Mouse (Mus musculus) CD4-positive helper T cell, adult 2 months (primary cell): Measurements from ENCODE around the gene Ppp4r4.
A peak's percentile ranks its signal among the peaks of the same experiment; 100 is the strongest.
"Not testable (repeated sequence)": the region's sequence is repeated elsewhere in the genome, so short reads cannot be mapped to it uniquely, and the experiment has no call there.

ENCODE experiments used
- DNase-seq: peaks from one replicate; pipeline ENCODE4 v3.0.0-alpha.2; 2012; ENCODE audit warnings: low read depth, missing footprints, low spot score

Gene Ppp4r4

DNA sequence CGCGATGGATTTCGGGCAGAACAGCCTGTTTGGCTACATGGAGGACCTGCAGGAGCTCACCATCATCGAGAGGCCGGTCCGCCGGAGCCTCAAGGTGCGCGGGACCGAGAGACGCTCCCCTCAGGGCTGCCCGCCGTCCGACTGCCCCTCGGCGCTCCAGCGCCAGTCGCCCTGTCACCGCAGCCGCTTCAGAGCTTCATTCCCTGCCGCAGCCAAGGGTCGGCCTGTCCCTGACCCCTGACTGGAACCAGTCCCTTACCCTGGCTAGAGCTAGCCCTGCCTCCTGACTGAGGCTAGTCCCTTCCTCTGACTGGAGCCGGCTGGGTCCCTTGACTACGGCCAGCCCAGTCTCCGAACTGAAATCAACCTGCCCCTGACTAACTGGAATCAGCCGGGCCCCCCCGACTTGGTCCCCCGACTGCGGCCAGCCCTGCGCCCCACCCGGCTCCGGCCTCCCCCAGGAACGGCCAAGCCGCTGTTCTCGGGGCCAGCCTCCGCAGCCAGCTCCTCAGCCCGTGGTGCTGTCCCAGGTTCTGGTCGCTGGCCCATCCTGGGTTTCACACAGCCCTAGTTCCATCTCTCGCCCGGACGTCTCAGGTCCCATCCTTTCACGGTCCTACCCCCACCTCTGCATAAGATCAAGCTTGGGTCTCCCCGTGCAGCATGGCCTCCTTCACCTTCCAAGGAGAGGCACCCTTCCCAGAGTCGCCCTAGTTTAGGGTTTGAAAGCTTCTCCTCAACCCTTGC, 739 bp downstream of the Ppp4r4 start:
- DNase-seq: peak; percentile 26

DNA sequence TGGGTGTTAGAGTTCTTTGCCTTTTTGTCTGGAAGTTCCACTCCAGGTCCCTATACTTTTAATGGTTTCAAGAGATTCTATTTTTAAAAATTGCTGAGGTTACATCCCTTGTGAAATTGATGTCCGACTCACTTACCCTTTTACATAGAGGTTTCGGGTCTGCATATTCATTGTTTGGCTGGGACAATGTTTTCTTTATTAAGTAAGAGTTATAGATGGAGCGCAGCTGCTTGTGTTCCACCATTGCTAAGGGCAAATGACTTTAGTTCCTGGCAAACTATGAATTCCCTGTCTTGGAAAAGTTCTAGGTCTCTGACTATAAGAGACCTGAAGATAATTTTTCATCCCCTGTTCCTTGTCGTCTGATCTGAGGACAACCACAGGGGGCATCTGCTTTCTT, 8.3 kb downstream of the Ppp4r4 start:
- no peak for DNase-seq

DNA sequence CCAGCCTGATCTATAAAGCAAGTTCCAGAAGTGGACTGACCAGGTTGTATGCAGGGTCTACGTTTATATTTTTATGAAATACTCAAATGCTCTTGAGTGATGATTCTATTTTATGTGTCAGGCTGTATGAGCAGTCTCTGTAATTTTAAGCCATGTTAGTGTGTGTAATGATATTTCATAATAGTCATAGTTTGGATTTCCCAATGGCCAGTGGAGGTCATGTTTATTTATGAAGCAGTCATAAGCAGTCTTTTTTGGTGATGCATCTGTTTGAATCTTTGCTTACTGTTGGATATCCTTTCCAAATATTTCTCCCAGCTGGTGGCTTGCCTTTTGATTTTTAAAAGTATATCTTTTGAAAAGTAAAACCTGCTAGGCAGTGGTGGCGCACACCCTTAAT, 11.3 kb downstream of the Ppp4r4 start:
- DNase-seq: no peak

DNA sequence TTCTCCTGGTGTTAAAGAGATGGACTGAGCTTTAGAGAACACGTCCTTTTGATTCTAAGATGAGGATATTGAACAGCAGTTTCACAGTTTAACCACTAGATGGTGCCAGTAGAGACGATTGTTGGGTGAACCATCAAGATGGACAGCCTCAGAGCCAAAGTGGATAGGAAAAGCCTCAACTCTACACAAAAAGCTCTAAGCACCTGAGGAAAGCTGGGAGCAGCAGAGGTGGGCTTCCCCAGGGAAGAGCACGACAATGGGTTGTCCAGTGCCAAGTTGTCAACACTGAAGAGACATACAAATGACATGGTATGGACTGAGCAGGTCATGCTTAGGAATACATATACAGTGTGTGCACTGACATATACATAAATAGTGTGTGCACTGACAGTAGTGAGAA, 12.1 kb downstream of the Ppp4r4 start:
- peak; percentile 51 for DNase-seq

DNA sequence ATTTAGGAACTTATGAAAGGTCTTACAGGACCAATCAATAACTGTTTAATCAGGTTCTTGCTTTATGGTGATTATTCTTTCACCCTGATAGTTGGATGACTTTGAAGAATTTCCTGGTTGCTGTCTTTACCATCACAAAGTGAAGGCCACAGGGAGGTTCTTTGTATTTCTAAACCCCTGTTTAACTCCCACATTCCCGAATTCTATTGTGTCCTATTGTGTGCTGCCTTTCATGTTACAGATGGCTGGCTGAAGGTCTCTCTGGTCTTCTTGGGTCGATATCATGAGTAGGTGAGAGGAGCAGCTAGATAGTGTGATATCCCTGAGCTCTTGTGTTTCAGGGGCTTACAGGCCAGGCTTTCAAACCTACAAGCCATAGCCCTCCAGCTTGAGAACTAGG, 15.4 kb downstream of the Ppp4r4 start:
- DNase-seq: no peak

DNA sequence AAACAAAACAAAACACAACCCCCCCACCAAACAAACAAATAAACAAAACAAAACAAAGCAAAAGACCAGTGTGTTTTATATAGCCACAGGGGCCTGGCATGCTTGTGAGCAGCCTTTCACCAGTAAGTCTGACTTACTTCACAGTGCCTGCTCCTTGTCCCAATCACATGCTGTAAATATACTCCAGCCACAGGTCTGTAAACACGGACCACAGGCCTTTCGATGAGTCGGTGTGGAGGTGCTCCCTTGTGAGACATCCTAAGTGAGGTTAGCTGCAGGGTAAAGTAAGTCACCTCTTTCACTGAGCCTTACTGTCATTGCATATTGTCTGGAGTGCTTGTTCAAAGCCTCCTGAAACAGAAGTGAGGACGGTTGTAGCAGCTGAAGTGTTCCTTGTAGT, 16.4 kb downstream of the Ppp4r4 start:
- DNase-seq: peak; percentile 15

DNA sequence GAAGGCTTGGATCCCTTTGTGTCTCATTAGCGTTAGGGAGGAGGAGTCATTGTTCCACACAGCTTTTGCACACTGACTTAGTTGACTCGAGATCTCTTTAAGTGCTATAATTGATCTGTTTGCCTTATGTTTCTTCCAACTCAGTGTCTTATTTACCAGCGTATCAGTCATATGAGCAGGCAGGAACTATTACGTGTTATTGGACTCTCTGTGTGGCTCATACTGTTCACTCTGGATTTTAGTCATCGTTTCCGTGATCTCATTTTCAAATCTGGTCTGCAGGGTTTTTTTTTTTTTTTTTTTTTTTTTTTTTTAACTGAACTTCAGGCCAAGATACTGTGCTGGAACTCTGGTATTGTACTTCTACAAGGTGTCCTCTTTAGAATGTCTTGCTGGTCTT, 18.0 kb downstream of the Ppp4r4 start:
- DNase-seq: peak; percentile 83

DNA sequence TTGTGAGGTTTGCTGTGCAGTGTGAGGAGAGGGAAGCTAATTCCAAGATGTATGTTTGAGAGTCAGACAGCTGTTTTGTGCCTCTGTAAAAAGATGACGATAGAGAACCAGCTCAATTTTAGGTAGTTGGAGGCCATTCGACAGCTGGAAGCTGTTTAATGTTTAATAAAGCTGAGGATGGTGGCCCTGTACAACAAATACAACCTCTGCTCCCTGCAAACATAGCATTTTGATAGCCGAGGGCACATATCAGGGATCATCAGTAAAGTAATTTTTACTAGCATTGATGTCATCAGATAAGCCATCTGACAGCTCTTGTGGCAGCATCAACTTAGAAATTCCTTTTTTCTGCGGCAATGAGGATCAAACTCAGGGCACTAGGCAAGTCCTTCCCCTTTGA, 19.3 kb downstream of the Ppp4r4 start:
- DNase-seq: no peak

DNA sequence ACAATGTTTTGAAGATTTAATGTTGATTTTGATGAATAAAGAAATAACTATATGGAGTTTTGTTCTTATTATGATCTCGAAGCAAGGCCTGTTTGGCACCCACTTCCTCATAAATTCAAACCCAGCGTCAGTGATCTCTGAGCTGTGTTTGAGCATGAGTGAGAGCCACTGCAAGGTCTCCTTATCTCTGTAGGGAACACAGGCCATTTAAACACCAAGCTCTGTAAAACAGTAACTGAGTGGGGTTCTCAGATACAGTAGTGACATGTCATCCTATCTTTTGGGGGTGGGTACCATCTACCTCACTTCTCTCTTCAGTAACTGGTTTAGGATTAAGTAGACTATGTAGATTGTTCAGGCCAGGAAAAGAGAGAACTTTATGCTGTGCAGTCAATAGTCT, 20.4 kb downstream of the Ppp4r4 start:
- DNase-seq: no peak

DNA sequence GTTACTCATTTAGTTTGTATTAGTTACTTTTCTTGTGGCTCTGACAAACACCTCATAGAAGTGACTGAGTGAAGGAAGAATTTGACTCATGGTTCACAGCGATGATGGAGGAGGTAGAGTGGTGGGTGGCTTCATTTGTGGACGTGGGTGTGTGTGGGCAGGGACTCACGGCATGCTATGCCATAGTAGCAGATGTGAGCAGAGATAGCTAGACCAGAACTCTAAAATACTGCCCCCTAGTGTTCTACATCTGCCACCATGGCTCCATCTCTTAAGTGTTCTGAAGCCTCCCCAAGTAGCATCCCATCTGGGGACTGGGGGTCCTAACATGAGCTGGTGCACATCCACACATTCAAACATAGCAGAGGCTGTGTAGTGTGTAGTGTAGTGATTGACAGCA, 21.4 kb downstream of the Ppp4r4 start:
- DNase-seq: peak; percentile 52

DNA sequence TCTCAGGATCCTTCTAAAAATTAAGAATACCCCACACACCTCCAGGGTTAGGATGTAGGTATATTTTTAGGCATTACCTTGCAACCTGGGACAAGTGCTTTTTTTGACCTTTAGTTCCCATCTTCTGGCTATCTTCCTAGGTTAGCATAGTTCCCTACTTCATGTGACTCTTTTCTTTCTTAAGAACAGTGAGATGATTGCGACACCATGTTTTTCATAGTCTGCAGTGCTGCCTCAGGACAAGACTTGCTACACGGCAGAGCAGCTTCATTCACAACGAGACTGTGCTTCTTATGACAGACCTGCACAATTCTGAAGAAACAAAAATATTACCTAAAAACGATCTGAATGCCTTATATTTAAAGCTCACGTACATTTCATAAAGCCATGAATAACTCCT, 24.8 kb downstream of the Ppp4r4 start:
- DNase-seq: no peak

DNA sequence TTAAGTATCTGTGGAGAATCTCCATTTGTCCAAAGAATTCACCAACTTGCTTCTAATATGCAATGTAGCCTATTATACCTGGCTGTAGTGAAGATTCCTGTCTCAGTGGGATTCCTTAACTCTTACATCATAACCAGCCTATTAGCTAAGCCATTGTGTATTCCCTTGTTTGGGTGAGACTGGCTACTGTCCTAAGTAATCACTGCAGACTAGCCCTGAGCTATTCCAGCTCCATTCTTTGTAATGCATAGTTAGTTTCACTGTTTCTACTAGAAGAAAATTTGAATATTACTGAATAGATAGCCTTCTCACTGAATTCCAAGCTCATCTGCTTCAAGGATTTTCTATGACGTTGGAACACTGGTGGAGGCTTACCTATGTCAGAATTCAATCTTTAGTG, 32.6 kb downstream of the Ppp4r4 start:
- no peak for DNase-seq

DNA sequence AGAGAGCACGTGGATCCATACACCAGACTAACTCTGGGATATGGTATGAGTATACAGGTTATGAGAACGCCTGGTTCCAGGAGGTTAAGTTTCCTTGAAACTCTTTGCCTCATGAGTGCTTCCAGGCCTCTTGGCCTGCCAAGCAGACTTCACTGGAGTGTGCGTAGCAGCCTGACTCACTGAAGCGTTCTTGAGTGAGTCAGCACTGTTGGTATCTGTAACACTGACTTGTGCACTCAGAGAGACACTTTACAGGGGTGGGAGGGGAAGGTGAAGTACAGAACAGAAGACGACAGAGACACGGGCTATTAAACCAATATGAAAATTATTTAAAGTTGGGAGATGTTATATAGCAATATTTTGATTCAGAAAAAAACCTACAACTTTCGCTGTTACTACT, 33.1 kb downstream of the Ppp4r4 start:
- no peak for DNase-seq

DNA sequence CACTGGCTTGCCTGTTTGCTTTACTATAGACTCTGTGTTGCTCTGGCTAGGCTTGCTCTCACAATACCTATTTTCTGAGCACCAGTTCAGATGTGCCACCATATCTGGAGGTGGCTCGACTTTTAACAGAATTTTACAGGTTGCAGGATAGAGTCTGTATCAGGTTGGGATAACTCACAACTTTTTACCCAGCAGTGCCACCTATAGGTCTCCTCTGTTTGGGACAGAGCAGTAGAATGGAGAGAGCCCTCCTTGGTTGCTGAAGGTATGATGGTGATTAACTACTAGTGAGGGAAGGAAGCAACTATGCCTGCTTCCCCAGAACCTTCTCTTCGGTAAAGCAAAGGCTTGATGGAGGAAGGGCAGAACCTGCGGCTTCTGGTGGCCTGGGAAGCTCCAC, 35.0 kb downstream of the Ppp4r4 start:
- no peak for DNase-seq

DNA sequence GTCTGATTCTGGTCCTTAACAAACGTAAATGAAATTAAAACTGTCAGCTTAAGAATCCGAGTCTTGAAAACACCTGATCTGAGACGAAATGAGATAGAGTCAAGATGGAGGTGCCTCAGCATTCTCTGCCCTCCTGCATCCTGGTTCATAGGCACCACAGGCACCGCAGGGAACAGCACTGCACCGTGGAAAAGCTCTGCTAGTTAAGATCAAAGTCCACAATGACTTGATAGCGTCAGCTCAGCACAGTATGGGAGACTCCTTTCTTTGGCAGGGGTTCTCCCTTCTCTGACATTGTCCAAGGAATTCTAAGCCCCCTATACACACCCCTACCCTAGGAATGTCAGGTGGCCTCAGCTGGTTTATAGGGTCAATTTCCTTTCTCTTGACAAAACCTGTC, 37.6 kb downstream of the Ppp4r4 start:
- DNase-seq: no peak

DNA sequence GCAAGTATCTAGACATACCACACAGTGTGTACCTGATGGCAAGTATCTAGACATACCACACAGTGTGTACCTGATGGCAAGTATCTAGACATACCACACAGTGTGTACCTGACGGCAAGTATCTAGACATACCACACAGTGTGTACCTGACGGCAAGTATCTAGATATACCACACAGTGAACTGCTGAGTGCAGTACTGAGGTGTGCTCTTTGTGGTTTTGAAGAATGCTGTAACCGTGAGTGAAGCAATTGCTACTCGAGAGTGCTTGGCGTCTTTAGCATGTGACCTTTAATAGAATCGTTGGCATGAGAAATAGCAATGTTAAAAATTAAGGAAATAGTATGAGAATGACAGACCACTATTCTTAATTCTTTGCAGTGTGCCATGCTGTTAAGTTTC, 46.1 kb downstream of the Ppp4r4 start:
- DNase-seq: not testable (repeated sequence)

DNA sequence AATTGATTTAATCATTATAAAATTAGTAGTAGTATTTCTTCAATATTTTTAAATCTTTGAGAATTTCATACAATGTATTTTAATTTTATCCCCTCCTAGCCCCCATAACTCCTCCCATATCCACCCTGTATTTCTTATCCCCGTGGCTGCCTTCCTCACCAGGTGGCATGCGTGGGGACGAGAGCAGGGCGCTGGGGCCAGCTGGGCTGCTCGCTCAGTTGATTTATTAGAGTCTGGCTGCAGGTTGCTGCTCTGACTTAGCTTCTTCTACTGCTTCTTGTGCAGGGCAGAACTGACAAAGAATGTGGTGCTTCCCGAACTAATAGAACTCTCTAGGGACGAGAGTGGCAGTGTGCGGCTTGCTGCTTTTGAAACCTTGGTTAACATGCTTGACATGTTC, 51.7 kb downstream of the Ppp4r4 start:
- no peak for DNase-seq

DNA sequence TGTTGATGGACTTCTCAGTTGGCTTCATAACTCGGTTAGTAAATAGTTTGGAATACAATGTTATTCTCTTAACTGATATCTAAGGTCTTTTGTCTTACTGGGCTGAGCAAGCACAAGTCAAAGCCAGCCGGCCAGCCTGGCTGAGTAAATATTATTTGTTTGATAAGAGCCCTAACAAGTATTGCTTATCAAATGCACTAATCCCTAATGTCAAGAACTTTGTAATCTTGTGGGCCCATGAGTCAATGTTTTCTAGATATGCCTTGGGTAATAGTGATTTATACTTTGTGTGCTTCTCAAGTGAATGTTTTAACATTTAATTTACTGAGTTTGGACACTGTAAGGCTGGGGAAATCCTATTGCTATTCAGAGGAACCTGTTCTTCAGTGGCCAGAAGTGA, 66.3 kb downstream of the Ppp4r4 start:
- no peak for DNase-seq

DNA sequence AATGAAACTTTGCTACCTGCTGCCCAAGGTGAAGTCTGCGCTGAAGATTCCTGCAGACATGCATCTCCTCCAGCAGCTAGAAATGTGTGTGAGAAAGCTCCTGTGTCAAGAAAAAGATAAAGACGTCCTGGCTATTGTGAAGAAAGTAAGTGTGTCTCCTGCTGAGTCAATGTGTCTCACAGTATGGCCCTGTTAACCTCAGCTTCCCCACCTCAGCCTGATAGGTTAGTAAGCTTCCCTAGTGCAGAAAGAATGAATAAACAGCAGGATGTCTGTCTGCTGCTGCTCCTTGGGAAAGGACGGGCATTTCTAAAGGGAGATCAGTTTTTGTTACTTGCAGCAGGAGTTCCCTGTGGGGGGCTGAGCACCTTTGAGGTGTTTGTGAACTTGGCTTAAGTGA, 68.3 kb downstream of the Ppp4r4 start:
- DNase-seq: no peak

DNA sequence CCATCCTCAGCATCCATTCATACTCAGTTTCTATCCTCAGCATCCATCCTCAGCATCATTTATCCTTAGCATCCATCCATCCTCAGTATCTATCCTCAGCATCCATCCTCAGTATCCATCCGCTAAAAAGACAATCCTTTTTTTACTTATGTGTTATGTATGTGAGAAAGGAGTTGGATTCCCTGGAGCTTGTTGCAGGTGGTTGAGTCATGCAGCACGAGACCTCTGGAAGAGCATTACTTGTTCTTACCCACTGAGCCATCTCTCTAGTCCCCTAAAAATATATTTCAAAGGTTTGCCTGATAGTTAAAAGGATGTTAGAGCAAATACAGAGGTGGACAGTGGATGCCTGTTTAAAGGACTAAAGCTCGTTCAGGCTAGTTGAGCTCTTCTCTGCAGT, 69.8 kb downstream of the Ppp4r4 start:
- DNase-seq: no peak

DNA sequence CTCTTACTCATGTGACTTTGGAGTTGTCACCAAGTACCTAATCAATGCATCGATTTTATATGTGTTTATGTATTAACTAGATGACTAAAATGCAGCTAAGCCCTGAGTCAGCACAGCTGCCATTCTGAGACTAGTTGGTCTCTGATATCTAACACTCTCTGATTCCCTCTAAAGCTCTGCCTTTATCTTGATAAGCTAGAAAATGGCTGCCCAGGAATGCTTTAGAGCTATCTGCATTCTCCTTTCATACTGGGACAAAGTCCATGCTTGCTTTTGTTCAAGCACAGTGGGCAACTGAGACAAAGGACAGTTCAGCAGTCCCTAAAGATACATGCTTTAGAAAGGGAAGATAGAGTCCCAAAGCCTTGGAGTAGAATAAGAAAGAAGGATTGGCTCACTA, 83.1 kb downstream of the Ppp4r4 start:
- DNase-seq: no peak

DNA sequence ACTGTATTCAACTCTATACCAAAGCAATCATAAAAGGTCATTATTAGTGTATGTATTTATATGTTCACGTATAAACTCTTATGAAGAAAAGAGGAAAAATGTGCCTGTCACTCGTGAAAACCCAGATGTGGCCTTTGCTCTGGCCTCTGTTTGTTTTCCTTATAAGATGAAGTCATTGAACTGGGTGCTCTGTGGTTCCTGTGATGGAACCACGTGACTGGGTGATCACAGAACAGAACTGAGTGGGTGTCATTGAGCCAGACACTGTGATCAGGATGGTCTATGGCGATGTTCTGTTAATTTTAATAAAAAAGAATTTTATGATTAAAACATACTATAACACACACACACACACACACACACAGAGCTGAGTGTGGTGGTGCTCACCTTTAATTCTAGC, 83.7 kb downstream of the Ppp4r4 start:
- no peak for DNase-seq

DNA sequence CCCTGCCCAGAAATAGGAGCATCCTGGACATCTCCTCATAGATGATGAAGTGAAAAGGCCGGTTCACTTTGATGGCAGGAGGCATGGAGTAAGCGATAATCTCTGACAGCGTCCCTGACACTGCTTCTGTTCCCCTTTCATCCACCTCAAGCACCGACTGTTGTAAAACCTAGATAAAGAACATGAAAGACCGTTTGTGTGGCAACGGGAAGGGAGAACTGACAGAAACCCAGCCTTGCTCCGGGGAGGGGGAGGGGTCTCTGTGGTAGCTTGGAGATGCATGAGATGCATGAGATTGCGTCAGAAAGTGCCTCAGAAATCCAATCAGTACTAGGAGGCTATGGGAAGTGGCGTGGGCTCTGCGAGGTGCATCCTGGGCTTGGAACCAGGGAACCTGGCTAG, 84.8 kb downstream of the Ppp4r4 start:
- DNase-seq: no peak

DNA sequence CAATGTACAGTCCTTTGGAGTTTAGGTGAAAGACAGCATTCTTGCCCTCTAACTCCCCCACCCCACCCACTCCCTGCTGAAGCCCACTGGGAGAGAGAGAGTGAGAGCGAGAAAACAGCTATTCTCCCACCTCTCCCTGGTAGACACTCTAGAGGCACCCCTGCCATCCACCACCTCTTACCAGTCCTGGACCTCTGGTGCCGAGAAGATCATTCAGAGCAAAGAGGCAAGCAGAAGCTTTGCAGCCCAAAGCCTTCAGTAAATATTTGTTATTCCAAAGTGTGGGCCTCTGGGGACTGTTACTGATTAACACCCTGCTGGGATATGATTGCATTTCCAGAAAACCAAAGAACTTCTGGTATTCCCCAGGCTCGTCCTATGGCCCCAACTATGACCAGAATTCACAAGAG, 99.1 kb downstream of the Ppp4r4 start, which contains the start of gene Serpina10:
Serpina10 (minus strand) TSS at position 242 of the 410 bp plus-strand sequence.
- no peak for DNase-seq
